Mouse (Mus musculus) liver, adult 2 months (tissue): ENCODE results near the gene Abcc10.

Experiments used
- CTCF ChIP-seq: fragments of 200-500 bp; IDR thresholded peaks from 2 replicates; pipeline ENCODE4 v1.5.1; 2011; ENCODE audit warnings: low read depth, low read length, control low read depth
- POLR2A ChIP-seq: fragments of 200-500 bp; IDR thresholded peaks from 2 replicates; pipeline ENCODE4 v1.6.1; 2011; ENCODE audit warnings: low read length, control low read depth; ENCODE audit not compliant: insufficient read depth; ENCODE audit errors: extremely low read depth

DNA sequence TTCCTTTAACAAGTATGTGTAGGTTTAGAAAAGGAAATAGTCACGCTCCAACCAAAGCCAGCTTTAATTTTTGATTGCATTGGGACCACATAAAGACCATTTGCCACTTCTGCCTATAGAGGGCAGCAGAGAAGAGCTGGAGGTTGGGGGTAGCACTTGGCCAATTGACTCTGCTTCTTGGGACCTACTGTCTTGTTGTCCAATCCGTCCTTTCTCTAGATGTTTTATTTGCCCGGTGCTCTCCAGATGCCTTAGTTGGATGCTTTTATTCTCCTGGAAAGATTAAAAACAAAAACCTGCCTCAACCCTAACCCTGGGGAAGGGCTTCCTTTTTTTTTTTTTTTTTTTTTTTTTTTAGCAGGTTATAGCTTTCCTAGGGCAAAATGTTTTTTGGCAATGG, 43.6 kb upstream of the Abcc10 start:
- peak; percentile 74 for TF ChIP-seq CTCF
- no peak for TF ChIP-seq POLR2A
